Mouse (Mus musculus): ENCODE measurements around the gene Sparc.

Sparc gene

DNA sequence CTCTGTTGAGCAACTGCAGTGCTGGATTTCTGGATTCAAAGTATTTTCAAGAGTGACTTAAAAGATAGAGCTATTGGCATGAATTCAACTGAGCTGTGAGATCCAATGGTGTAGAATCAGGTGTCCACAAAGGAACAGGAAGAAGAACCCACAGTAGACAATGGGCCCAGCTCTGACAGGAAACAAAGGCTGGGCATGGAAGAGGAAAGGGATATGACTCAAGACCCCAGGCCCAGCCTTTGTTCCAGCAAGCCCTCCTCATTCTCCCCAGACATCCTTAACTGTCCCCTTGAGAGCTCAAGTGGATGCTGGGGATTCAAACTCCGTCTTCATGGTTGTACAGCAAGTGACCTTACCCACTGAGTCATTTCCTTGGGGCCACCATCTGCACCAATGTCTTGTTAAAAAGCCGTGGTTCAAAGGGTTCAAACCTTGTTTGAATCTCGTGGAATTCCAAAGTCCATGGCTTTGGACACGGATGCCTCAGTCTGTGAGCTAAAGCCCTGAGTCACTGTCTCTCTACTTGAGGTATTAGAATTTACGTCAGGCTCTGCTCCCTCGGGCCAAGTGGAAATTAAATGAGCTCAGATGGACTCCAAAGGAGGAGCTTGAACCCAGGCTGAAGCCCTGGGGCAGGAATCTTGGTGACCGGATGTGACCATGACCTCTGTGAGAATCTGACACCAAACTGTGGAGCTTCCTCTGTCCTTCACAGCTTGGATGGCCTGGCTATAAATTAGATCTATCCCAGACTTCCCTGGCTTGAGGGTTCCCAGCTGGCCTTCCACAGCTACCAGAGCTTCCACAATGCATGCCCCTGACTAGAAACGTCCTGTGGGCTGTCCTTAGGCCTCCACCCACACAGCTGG, 17.1 kb downstream of the Sparc start:
- DNase-seq (ENCODE audit: low spot score in 2 of 2): peak; percentile 64 to 81

GRCm38 (mm10) chr11:55404659-55405457, 18.1 kb downstream of the Sparc start:
- no peak for DNase-seq (ENCODE audit: low spot score in 2 of 2)

- no peak for DNase-seq (ENCODE audit: low spot score in 2 of 2)
These were observed 22.1 kb downstream of the Sparc start for GRCm38 (mm10) chr11:55400863-55401262.

GRCm38 (mm10) chr11:55398371-55398770, 24.6 kb downstream of the Sparc start:
- no peak for DNase-seq (ENCODE audit: low spot score in 2 of 2)

GRCm38 (mm10) chr11:55397441-55397840, 25.5 kb downstream of the Sparc start:
- DNase-seq (ENCODE audit: low spot score in 2 of 2): peak; percentile 72 to 82

DNA sequence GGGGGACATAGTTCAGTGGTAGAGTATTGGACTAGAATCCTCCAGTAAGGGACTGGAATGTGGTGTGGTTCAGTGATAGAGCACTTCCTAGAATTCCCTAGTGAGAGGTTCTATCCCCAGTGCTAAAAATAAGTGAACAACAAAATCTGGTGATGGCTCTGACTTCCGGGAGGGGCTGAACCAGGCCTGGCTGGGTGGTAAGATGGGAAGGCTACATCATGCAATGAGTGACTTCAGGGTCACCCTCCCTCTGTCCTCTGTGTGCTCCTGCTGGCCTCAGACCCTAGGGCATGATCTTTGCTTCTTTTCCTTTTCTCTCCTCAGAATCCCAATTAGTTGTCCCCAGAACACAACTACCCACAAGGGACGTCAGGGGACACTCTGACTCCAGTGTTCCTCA, 25.9 kb downstream of the Sparc start:
- DNase-seq (ENCODE audit: low spot score in 2 of 2): peak in 1 of 2 experiments; percentile 54

GRCm38 (mm10) chr11:55395073-55395642, 27.8 kb downstream of the Sparc start:
- no peak for DNase-seq (ENCODE audit: low spot score in 2 of 2)

DNA sequence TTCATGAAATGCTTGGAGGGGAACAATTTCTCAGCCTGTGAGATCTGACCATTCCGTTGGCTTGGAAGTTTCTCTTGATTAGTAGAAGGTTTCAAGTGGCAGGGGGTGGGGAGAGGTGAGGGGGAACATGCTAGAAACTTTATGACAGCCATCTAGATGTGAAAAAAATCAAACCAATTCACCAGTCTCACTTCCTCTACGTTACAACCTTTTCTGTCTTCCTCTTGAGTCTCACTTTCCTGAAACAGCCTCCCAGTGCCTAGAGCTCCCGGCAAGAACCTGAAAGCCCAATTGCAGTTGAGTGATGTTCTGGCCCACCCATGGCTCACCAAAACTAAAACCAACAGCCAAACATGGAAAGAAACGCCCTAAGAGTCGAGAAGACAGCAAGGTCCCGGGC, 28.4 kb downstream of the Sparc start:
- DNase-seq (ENCODE audit: low spot score in 2 of 2): no peak

DNA sequence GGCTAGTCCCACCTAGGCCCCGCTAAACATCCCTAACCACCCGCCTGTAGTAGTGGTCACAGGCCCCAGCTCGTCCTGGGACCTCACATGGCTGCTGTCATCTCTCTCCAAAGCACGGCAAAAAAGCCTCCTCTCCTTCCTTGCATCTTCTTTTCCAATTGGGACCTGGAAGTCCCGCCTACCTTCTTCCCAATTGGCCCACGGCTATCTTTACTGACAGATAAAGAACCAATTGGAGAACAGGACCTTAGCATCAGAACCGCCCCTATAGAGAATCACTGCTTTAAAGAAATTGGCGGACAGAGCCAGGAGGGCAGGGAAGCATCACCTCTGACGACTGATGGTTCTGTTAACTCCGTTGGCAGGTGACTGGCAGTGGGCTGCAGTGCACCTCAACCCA, 30.5 kb downstream of the Sparc start:
- peak; percentile 57 to 60 for DNase-seq (ENCODE audit: low spot score in 2 of 2)

DNA sequence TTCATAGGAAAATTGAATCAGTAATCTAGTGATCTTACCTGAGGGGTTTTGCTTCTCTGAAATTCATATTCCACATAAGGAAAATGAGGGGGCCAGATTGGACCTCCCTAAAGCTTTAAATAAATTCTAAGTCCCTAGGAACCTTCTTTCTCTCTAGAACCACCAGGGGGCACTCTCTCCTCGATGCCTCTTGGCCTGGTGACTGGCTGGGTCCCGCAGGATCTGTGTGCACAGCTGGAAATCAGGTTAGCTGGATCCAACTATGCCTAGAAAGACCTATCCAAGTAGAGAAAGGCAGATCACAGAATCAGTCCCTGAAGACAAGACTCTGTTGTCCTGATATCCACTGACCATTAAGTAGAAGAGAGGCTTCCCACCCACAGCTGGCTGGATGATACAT, 33.2 kb downstream of the Sparc start:
- peak; percentile 60 to 76 for DNase-seq (ENCODE audit: low spot score in 2 of 2)

- DNase-seq (ENCODE audit: low spot score in 2 of 2): no peak
These were observed 35.4 kb downstream of the Sparc start for GRCm38 (mm10) chr11:55387576-55387975.

DNA sequence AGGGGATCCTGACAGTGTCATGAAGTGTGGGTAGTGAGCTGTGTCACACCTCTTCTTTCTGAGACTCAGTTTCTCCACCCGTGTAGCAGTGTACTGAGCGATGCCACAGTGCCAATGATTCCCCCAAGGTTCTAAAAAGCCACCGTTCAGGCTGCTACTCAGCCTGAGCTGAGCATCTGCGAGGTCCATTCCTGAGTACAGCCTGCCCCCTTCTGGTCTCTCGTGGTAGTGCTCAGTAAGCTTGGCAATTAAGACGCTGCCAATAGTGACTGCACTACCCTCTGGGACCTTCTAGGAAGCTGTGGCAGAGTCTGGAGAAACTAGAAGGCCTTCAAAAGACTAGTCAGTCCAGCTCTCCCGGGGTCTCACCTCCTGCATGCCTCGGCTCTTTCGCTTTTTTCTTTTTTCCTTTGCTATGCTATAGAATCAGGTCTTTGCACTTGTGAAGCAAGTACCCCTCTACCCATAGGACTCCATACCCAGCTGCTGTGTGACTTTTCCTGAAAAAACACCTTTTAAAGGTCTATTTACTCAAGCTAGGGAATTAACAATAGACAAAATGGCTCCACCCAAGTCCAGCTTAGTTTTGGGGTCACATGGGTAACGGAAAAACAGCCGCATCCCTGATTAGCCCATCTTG, 36.4 kb downstream of the Sparc start:
- DNase-seq (ENCODE audit: low spot score in 2 of 2): peak; percentile 59 to 83

- no peak for DNase-seq (ENCODE audit: low spot score in 2 of 2)
These were observed 39.4 kb downstream of the Sparc start for GRCm38 (mm10) chr11:55383463-55384045.

GRCm38 (mm10) chr11:55380908-55381307, 42.1 kb downstream of the Sparc start:
- DNase-seq (ENCODE audit: low spot score in 2 of 2): no peak

GRCm38 (mm10) chr11:55378371-55378770, 44.6 kb downstream of the Sparc start:
- peak; percentile 79 to 85 for DNase-seq (ENCODE audit: low spot score in 2 of 2)

DNA sequence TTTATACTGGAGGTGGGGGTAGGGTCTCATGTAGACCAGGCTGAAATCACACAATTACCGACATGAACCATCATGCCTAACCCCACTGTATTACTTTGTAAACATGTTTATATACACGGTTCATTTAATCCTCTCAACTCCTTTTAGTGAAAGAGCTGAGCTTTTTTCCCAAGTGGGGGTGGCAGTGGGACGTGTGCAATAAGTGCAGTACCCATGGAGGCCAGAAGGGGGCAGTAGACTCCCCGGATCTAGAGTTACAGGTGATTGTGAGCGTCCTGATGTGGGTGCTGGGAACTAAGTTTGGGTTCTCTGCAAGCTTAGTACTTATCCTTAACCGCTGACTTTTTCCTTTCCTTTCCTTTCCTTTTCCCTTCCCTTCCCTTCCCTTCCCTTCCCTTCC, 49.1 kb downstream of the Sparc start:
- no peak for DNase-seq (ENCODE audit: low spot score in 2 of 2)

DNA sequence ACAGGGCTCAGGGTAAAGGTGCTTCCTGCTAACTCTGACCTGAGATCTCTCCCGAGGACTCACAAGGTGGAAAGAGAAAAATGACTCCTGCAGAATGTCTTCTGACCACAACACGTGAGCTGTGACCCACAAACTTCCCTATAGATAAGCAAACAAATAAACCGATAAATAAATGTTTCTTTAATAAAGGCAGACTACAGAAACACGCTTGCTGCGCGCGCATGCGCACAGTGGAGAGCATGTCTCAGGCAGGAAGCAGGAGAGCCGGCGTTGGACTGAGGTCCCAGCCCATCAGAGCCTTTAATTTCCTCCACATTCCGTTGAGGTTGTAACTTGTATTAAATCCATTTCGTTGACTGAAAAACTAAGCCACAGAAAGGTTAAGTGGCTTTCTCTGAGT, 49.6 kb downstream of the Sparc start:
- DNase-seq (ENCODE audit: low spot score in 2 of 2): no peak

DNA sequence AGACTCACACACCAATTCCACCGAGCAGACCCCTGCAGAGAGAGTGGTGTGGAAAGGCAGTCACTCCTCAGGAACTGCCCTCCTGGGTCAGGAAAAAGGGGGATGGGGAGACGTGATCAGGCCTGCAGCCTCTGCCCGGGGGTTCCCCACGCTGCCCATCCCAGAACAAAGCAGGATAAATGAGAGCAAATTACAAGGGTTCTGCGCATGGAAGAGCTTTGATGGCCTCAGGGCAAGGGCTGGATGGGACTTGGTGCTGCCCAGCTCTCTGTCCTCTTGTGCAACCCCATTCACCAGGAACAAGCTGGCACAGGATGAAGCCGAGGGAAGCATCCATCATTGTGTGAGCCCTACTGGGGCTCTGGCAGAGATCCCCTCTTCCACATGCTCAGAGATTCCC, 51.0 kb downstream of the Sparc start:
- no peak for DNase-seq (ENCODE audit: low spot score in 2 of 2)

DNA sequence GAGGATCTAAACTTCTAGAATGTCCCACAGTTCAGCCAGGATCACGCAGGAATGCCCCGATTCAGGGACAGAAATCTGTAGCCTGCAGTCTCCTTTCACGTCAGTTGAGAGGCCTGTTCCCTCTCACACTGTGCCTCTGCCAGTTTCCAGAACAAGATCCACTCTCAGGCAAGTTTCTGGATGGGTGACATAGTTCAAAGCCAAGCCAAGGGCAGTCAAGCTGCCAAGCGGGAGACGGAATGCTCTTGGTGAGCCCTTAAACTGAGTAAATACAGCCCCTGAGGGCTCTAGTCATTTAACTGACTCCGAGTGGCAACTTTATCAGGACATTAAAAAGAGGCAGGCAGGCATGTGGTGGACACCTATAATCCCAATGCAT, 53.9 kb downstream of the Sparc start:
- DNase-seq (ENCODE audit: low spot score in 2 of 2): peak in 1 of 2 experiments; percentile 28

DNA sequence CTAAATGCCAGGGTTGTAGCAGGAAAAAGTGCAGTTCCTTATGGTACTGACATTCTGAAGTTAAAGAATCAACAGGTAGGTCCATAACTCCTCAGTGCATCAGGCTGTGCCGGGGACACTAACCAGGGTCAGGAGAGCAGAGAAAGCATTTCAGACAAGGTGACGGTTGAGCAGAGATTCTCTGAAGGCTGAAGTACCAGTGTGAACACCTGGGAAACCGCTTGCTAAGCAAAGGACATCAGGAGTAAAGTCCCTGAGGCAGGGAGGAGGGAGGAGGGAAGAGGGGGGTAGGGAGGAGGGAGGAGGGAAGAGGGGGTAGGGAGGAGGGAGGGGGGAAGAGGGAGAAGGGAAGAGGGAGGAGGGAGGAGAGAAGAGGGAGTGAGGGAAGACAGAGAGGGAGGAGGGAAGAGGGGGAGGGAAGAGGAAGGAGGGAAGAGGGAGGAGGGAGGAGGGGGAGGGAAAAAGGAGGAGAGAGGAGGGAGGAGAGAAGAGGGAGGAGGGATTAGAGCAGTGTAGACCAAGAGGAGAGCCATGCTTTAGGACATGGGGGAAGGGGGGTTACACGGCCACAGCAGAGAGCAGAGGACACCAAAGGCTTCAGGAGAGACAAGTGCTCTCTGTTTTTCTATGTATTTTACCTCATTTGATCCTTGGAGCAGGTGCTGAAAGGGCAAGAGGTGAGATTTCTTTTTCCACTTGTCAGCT, 54.4 kb downstream of the Sparc start:
- no peak for DNase-seq (ENCODE audit: low spot score in 2 of 2)

DNA sequence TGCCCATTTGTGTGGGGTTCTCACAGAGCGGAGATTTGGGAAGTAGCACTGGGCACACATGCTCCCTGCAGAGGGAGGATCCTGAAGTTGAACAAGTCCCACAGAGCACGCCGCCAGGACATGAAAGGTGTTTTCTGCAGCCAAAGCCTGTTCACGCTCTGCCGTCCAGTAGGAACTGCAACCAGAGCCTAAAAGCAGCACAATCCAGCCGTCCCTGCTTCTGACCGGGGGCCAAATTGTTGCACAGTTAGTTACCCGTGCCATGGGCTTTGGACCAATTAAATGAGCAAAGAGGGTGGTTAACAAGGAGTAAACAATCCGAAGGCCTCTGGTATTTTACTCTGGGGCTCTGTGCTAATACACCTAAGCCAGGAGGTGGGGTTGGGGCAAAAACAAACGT, 55.2 kb downstream of the Sparc start:
- DNase-seq (ENCODE audit: low spot score in 2 of 2): no peak

All from heart, adult 9 months (tissue).